Comparison of ENCODE assay signal across 26 mouse cellular contexts in genomic region chr12:111892981-111893380, GRCm38 (mm10). TPM values are rescaled to one million over a fixed set of nuclear protein-coding genes. Genes with fewer than 3 reads are reported as not detected.
A peak's percentile ranks its signal among the peaks of the same experiment; 100 is the strongest.
DNase-seq lines count a peak whose midpoint lies in the region; ATAC-seq and TF ChIP-seq lines count a peak whose summit lies in the region.
"Had no signal": no experiment of that assay in that cellular context is flagged by ENCODE, and none has a peak within 500 bp of the region (broad histone marks: within the 10 kb centered on the region; RNA-seq: fewer than 3 reads in every experiment).

No protein-coding gene starts in this region.

- no peaks in the 10 kb centered on the region for H3K36me3 ChIP-seq in heart, embryonic 10.5 days
- H3K36me3 ChIP-seq in megakaryocyte, embryonic 14.5 days (replicated peaks; ENCODE audit: low read length): peaks cover 29% of the 10 kb centered on the region
- H3K36me3 ChIP-seq: embryonic facial prominence, embryonic 10.5 days; embryonic facial prominence, embryonic 13.5 days; forebrain, embryonic 12.5 days; forebrain, embryonic 15.5 days; hindbrain, embryonic 10.5 days; hindbrain, embryonic 13.5 days; intestine, embryonic 15.5 days had no signal

- ATAC-seq in megakaryocyte, adult 5-6 weeks (ENCODE audit: poor library complexity, severe bottlenecking): no peak
- ATAC-seq: activated CD4-positive, CD25-positive, alpha-beta regulatory T cell, adult 4 months; forebrain, embryonic 15.5 days; hindbrain, embryonic 16.5 days; intestine, embryonic 15.5 days had no signal

- WGBS in heart, embryonic 10.5 days: 85% methylated on average over 1 of the region's 1 CpGs

- intact Hi-C loops in gastrocnemius, adult 2 months (cut with DNase I): no loop called here
- intact Hi-C loops in gastrocnemius, postnatal 14 days (cut with DNase I; ENCODE audit: low total_unique reads): no loop called here
- intact Hi-C loops in heart, postnatal 36 days (cut with DNase I): no loop called here

- no peak overlapping the region for H3K4me3 ChIP-seq in gastrocnemius, adult 2 months
- H3K4me3 ChIP-seq in heart, embryonic 10.5 days: no peak overlapping the region
- H3K4me3 ChIP-seq in megakaryocyte, embryonic 14.5 days (replicated peaks): peak overlapping the region; percentile 4
- H3K4me3 ChIP-seq: embryonic facial prominence, embryonic 10.5 days; embryonic facial prominence, embryonic 13.5 days; erythroblast, embryonic 14.5 days; forebrain, embryonic 12.5 days; forebrain, embryonic 15.5 days; hindbrain, embryonic 10.5 days; hindbrain, embryonic 13.5 days; intestine, embryonic 15.5 days had no signal

- no peak for DNase-seq in gastrocnemius, adult 2 months
- DNase-seq in gastrocnemius, postnatal 14 days: no peak
- DNase-seq in heart, embryonic 10.5 days (ENCODE audit: low spot score): no peak
- DNase-seq in heart, postnatal 36 days: no peak
- DNase-seq: adrenal gland, adult 8-10 months; adrenal gland, postnatal 25 days; cerebellum, adult 11-12 months; cerebellum, adult 8-10 months; cerebellum, postnatal 10 days; cerebellum, postnatal 36 days; embryo, embryonic 11 days; gastrocnemius, postnatal 10 days; heart, postnatal 10 days; kidney, adult 11 months had no signal

- H3K27me3 ChIP-seq in heart, embryonic 10.5 days (ENCODE audit: insufficient read depth, poor library complexity, severe bottlenecking): no peaks in the 10 kb centered on the region
- H3K27me3 ChIP-seq in megakaryocyte, embryonic 14.5 days (replicated peaks): no peaks in the 10 kb centered on the region
- H3K27me3 ChIP-seq: embryonic facial prominence, embryonic 13.5 days; forebrain, embryonic 15.5 days; hindbrain, embryonic 13.5 days; intestine, embryonic 15.5 days had no signal

- H3K4me1 ChIP-seq in heart, embryonic 10.5 days: peaks cover 45% of the 10 kb centered on the region
- H3K4me1 ChIP-seq in megakaryocyte, embryonic 14.5 days: peaks cover 95% of the 10 kb centered on the region
- H3K4me1 ChIP-seq: forebrain, embryonic 12.5 days had no signal

- H3K27ac ChIP-seq in gastrocnemius, adult 2 months: peak overlapping the region; percentile 71
- 0 out of 2 replicates have a peak overlapping the region, but pooled peaks have one; percentile 63 for H3K27ac ChIP-seq in heart, embryonic 10.5 days
- H3K27ac ChIP-seq: embryonic facial prominence, embryonic 13.5 days; forebrain, embryonic 12.5 days; forebrain, embryonic 15.5 days; hindbrain, embryonic 13.5 days; intestine, embryonic 15.5 days had no signal

- no peaks in the 10 kb centered on the region for H3K9me3 ChIP-seq in heart, embryonic 10.5 days
- H3K9me3 ChIP-seq in megakaryocyte, embryonic 14.5 days: no peaks in the 10 kb centered on the region
- H3K9me3 ChIP-seq: embryonic facial prominence, embryonic 10.5 days; embryonic facial prominence, embryonic 13.5 days; forebrain, embryonic 12.5 days; forebrain, embryonic 15.5 days; hindbrain, embryonic 10.5 days; hindbrain, embryonic 13.5 days; intestine, embryonic 15.5 days had no signal

- TF ChIP-seq CTCF in gastrocnemius, adult 2 months (IDR thresholded peaks at IDR 0.05): no peak

RNA-seq across cellular contexts. Expression of gene Ppp1r13b, which starts 14.9 kb away (rescaled TPM):
- total RNA-seq in gastrocnemius, adult 2 months (2021): 1 to 10 TPM; 6.7 to 7.1 TPM
- 1 to 10 TPM; 8.5 to 9.0 TPM for total RNA-seq in gastrocnemius, postnatal 14 days (2021)
- polyA plus RNA-seq in heart, embryonic 10.5 days (2016; fragmentation: Nextera tagmentation; extraction: Ambion mirVana): 13.6 and 16.8 TPM in 2 replicates
- total RNA-seq in heart, postnatal 36 days (2021): 10 to 100 TPM; 19.7 to 20.3 TPM
- polyA plus RNA-seq in megakaryocyte, embryonic 14.5 days (2012; ENCODE audit: insufficient read depth, low replicate concordance): 15.6 and 22.6 TPM in 2 replicates
- 3.8 and 6.9 TPM in 2 replicates for total RNA-seq in megakaryocyte, adult 5-6 weeks (2015)
- 2.8 and 3.3 TPM in 2 replicates for total RNA-seq in megakaryocyte, adult 5-6 weeks (2017)
